Mouse (Mus musculus) embryonic facial prominence, embryonic 14.5 days (tissue): ENCODE measurements at regions not wholly inside any gene's neighbourhood (a gene's known extent, or its start where the extent isn't known, plus 50 kb on each side); places are given as distances from the start of the nearest gene placed in this dataset.

Source experiments
- ATAC-seq: fragments of 200-750 bp; cut with Nextera tagmentation; 2 replicates; pipeline ENCODE4 v1.8.0; 2017; ENCODE audit warnings: low read depth, moderate number of reproducible peaks, moderate TSS enrichment
- DNase-seq: peaks from one replicate; pipeline ENCODE4 v3.0.0-alpha.2; 2015; ENCODE audit warnings: low spot score
- H3K27ac ChIP-seq: fragments of 300-500 bp; sonication (generic); replicated peaks from 2 replicates; pipeline ENCODE4 v1.5.1; 2014; ENCODE audit warnings: low read depth, mild to moderate bottlenecking, low read length, moderate library complexity
- H3K27me3 ChIP-seq: fragments of 300-500 bp; sonication (generic); replicated peaks from 2 replicates; pipeline ENCODE4 v1.6.1; 2014; ENCODE audit warnings: low read length; ENCODE audit not compliant: control insufficient read depth, insufficient read depth
- H3K36me3 ChIP-seq: fragments of 300-500 bp; sonication (generic); 2 replicates; pipeline ENCODE4 v1.6.1; 2014; ENCODE audit warnings: low read length, mixed read lengths; ENCODE audit not compliant: control insufficient read depth, insufficient read depth
- H3K4me1 ChIP-seq: fragments of 300-500 bp; sonication (generic); 2 replicates; pipeline ENCODE4 v1.6.1; 2014; ENCODE audit warnings: antibody characterized with exemption, low read length; ENCODE audit not compliant: control insufficient read depth, insufficient read depth
- H3K4me2 ChIP-seq: fragments of 300-500 bp; sonication (generic); 2 replicates; pipeline ENCODE4 v1.6.1; 2014; ENCODE audit warnings: low read depth, mild to moderate bottlenecking, low read length, moderate library complexity, mixed read lengths
- H3K4me3 ChIP-seq: fragments of 300-500 bp; sonication (generic); 2 replicates; pipeline ENCODE4 v1.5.1; 2014; ENCODE audit warnings: low read depth, mild to moderate bottlenecking, low read length
- H3K9ac ChIP-seq: fragments of 300-500 bp; sonication (generic); 2 replicates; pipeline ENCODE4 v1.6.1; 2014; ENCODE audit warnings: low read depth, mild to moderate bottlenecking, low read length, moderate library complexity, mixed read lengths
- H3K9me3 ChIP-seq: fragments of 300-500 bp; sonication (generic); 2 replicates; pipeline ENCODE4 v1.6.1; 2016; ENCODE audit warnings: low read length; ENCODE audit not compliant: control insufficient read depth
- WGBS: fragments of 180-500 bp; shearing (Covaris S2); extraction: QIAGEN DNeasy Blood & Tissue Kit; methylation state at CpG from one replicate; pipeline ENCODE4 v1.1.7; 2014; 5-methylcytosine and 5-hydroxymethylcytosine counted together

DNA sequence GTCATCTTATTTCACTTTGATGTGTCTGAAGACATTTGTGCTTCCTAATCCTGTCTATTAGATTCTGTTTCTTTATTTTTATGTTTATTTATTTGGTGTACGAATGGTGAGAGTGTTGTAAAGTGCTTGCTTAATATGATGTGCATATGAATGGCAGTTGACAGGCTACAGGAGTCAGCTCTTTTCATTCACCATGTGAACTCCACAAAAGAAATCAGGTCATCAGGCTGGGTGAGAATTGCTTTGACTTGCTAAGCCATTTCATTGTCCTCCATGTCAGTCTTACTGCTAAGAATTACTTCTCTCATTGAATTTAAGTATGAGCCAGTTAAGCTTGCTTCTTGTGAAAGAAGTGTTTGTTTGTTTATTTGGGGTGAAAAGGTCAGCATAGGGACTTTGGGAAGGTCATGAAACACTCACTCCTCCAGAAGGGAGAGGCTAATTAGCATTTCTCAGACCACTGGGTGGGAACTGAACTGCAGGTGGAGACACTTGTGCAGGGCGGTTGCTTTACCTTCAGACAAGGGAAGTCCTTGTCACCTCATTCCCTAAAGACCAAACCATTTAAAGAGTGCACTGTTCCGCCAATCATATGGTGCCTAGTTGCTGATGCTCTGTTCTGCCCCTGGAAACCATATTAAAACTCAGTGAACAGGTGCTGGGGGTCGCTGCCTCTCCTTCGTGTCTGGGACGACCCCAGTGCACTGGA is 1063.7 kb downstream of the Pcdh9 start:
- Histone ChIP-seq H3K4me2 (no peak overlapping the region), H3K4me1 (no peaks in the 10 kb centered on the region), H3K4me3 (no peak overlapping the region), H3K9me3 (no peaks in the 10 kb centered on the region), H3K27me3 (no peaks in the 10 kb centered on the region), H3K36me3 (no peaks in the 10 kb centered on the region), H3K9ac (no peak overlapping the region), H3K27ac (no peak overlapping the region)
- DNase-seq (no peak), ATAC-seq (no peak)
- 62% methylated on average over 6 of the region's 6 CpGs for WGBS

DNA sequence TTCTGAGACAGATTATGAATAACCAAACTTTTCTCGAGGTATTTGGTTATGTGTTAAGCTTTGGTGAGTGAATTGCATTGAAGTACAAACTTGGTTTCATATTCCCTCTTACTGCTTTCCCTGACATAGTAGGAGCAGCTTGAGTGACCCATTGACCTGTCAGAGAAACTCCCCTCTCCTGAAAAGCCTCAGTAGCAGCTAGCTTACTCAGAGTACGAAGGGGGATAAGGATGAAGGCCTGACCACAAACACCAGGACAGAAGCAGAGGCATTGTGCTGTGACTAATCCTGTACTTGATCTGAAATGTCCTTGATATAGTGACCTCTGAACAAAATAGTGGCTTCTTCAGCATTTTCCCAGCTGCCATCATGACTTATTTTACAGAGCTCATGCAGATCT is 1070.4 kb downstream of the Pcdh9 start:
- Histone ChIP-seq H3K27ac (no peak overlapping the region), H3K9me3 (no peaks in the 10 kb centered on the region), H3K4me2 (no peak overlapping the region), H3K9ac (no peak overlapping the region), H3K27me3 (no peaks in the 10 kb centered on the region), H3K4me1 (no peaks in the 10 kb centered on the region), H3K4me3 (no peak overlapping the region), H3K36me3 (no peaks in the 10 kb centered on the region)
- no peak for ATAC-seq
- DNase-seq = no peak
- 66% methylated on average over 2 of the region's 2 CpGs for WGBS
